Mouse (Mus musculus): ENCODE measurements around the gene Ppp1r14a. TPM values are rescaled to one million over a fixed set of nuclear protein-coding genes. Genes with fewer than 3 reads are reported as not detected.
A peak's percentile ranks its signal among the peaks of the same experiment; 100 is the strongest.

The Ppp1r14a gene
- polyA plus RNA-seq, 1 experiment from 2014 or later = 17.1 TPM

GRCm38 (mm10) chr7:29306108-29306507 is 17.0 kb downstream of the Ppp1r14a start:
- peaks cover 21% of the 10 kb centered on the region; the same call in 1 of the 2 replicates for H3K27me3 ChIP-seq
- no peak for ATAC-seq (ENCODE audit: insufficient number of reproducible peaks, insufficient read depth, low FRiP score, low TSS enrichment)

GRCm38 (mm10) chr7:29306619-29307018 is 17.5 kb downstream of the Ppp1r14a start:
- 26% methylated on average over 7 of the region's 7 CpGs for WGBS
- Histone ChIP-seq H3K27me3 (peaks cover 21% of the 10 kb centered on the region; the same call in 1 of the 2 replicates), H3K4me2 (replicated peaks) (peak overlapping the region; percentile 95)

More at GRCm38 (mm10) chr7:29306108-29306507, 17.0 kb downstream of the Ppp1r14a start:
- H3K4me3 ChIP-seq = no peak overlapping the region
- peaks cover 51% of the 10 kb centered on the region for H3K4me1 ChIP-seq
- no peaks in the 10 kb centered on the region for H3K36me3 ChIP-seq
- H3K27ac ChIP-seq = no peak overlapping the region
- no peak overlapping the region; the same call in 1 of the 2 replicates for H3K4me2 ChIP-seq (replicated peaks)
- no peak overlapping the region for H3K9ac ChIP-seq
- 43% methylated on average over 7 of the region's 7 CpGs for WGBS
- no peaks in the 10 kb centered on the region for H3K9me3 ChIP-seq

GRCm38 (mm10) chr7:29307350-29308104 is 18.4 kb downstream of the Ppp1r14a start:
- H3K4me1 ChIP-seq = peaks cover 49% of the 10 kb centered on the region
- peak; percentile 77 for ATAC-seq (ENCODE audit: insufficient number of reproducible peaks, insufficient read depth, low FRiP score, low TSS enrichment)
- peak overlapping the region; percentile 71 for H3K4me3 ChIP-seq
- peak overlapping the region; percentile 95 for H3K4me2 ChIP-seq (replicated peaks)
- H3K27ac ChIP-seq = no peak overlapping the region
- H3K27me3 ChIP-seq = peaks cover 21% of the 10 kb centered on the region; the same call in 1 of the 2 replicates
- 2% methylated on average over 38 of the region's 42 CpGs for WGBS
- H3K36me3 ChIP-seq = no peaks in the 10 kb centered on the region
- H3K9me3 ChIP-seq = no peaks in the 10 kb centered on the region
- peak overlapping the region; percentile 69 for H3K9ac ChIP-seq

More at GRCm38 (mm10) chr7:29306619-29307018, 17.5 kb downstream of the Ppp1r14a start:
- Histone ChIP-seq H3K4me1 (peaks cover 49% of the 10 kb centered on the region), H3K9me3 (no peaks in the 10 kb centered on the region), H3K9ac (no peak overlapping the region), H3K27ac (no peak overlapping the region), H3K36me3 (no peaks in the 10 kb centered on the region), H3K4me3 (no peak overlapping the region)
- no peak for ATAC-seq (ENCODE audit: insufficient number of reproducible peaks, insufficient read depth, low FRiP score, low TSS enrichment)

- Histone ChIP-seq H3K27me3 (peaks cover 17% of the 10 kb centered on the region; the same call in 1 of the 2 replicates), H3K9me3 (no peaks in the 10 kb centered on the region), H3K27ac (peak overlapping the region; percentile 27; the same call in 1 of the 2 replicates), H3K4me2 (replicated peaks) (peak overlapping the region; percentile 95), H3K36me3 (no peaks in the 10 kb centered on the region), H3K4me1 (peaks cover 54% of the 10 kb centered on the region), H3K4me3 (peak overlapping the region; percentile 46), H3K9ac (peak overlapping the region; percentile 73)
- WGBS = 1% methylated on average over 33 of the region's 36 CpGs
- ATAC-seq (ENCODE audit: insufficient number of reproducible peaks, insufficient read depth, low FRiP score, low TSS enrichment) = no peak
These were observed 20.2 kb downstream of the Ppp1r14a start for GRCm38 (mm10) chr7:29309221-29309721.

GRCm38 (mm10) chr7:29309749-29310148 is 20.6 kb downstream of the Ppp1r14a start:
- ATAC-seq (ENCODE audit: insufficient number of reproducible peaks, insufficient read depth, low FRiP score, low TSS enrichment) = no peak
- Histone ChIP-seq H3K9me3 (no peaks in the 10 kb centered on the region), H3K9ac (peak overlapping the region; percentile 73), H3K27me3 (peaks cover 12% of the 10 kb centered on the region; the same call in 1 of the 2 replicates), H3K4me2 (replicated peaks) (peak overlapping the region; percentile 95), H3K36me3 (no peaks in the 10 kb centered on the region), H3K4me3 (peak overlapping the region; percentile 46), H3K4me1 (peaks cover 55% of the 10 kb centered on the region), H3K27ac (no peak overlapping the region)
- 12% methylated on average over 5 of the region's 5 CpGs for WGBS

DNA sequence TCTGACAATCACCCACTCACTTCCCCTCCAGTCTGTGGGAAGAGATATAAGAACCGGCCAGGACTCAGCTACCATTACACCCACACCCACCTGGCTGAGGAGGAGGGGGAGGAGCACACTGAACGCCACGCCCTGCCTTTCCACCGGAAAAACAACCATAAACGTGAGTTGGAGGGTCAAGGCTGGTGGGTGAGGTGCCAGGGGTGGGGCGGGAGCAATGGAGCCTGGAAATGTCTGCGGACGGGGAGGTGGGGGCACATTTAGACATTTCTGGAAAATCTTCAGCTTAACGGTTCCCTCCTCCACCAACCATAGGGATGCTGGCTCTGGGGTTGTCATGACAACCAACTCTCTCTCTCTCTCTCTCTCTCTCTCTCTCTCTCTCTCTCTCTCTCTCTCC is 23.9 kb downstream of the Ppp1r14a start:
- Histone ChIP-seq H3K4me1 (peaks cover 67% of the 10 kb centered on the region), H3K27me3 (no peaks in the 10 kb centered on the region), H3K9me3 (no peaks in the 10 kb centered on the region), H3K27ac (no peak overlapping the region), H3K4me3 (no peak overlapping the region), H3K36me3 (no peaks in the 10 kb centered on the region), H3K9ac (no peak overlapping the region), H3K4me2 (replicated peaks) (peak overlapping the region; percentile 16)
- 43% methylated on average over 9 of the region's 9 CpGs for WGBS
- no peak for ATAC-seq (ENCODE audit: insufficient number of reproducible peaks, insufficient read depth, low FRiP score, low TSS enrichment)

- Histone ChIP-seq H3K4me1 (peaks cover 67% of the 10 kb centered on the region), H3K9me3 (no peaks in the 10 kb centered on the region), H3K36me3 (no peaks in the 10 kb centered on the region), H3K27me3 (no peaks in the 10 kb centered on the region), H3K27ac (0 out of 2 replicates have a peak overlapping the region, but pooled peaks have one; percentile 23), H3K4me3 (no peak overlapping the region), H3K9ac (no peak overlapping the region), H3K4me2 (replicated peaks) (peak overlapping the region; percentile 16; the same call in 1 of the 2 replicates)
- 52% methylated on average over 9 of the region's 9 CpGs for WGBS
- ATAC-seq (ENCODE audit: insufficient number of reproducible peaks, insufficient read depth, low FRiP score, low TSS enrichment) = no peak
These were observed 24.6 kb downstream of the Ppp1r14a start for GRCm38 (mm10) chr7:29313572-29314261.

DNA sequence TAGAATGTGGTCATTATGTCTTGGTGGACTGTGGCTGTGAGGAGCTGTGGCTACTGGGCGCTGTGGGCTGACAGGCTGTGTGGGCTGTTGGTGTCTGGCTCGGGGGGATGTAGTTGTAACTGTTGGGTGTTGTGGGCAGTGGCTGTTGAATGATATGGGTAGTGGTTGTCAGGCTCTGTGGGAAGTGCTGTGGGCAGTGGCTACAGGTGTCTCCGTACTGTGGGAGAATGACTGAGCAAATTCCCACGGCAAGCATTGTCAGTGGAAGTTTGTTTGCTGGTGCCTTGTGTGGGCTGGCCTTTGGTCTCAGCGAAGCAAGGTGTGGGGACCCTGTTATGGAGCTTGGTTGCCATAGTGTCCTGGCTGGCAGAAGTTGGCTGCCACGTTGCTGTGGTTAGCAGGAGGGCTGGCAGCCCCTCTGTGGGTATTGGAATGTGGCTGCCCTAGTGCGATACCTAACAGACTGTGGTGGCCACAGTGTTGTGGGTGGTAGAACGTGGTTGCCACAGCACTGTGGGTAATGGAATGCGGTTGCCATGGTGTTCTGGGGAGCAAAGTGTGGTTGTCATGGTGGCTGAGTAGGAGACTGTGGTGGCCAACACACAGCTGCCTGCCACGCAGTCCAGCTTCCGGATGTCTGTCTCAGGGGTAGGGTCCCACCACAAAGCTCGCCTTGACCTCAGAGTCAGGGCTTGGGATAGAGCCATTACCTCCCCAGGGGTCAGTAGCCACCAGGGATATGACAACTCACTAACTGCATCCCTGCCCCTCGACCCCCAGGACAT is 25.9 kb downstream of the Ppp1r14a start:
- Histone ChIP-seq H3K27me3 (no peaks in the 10 kb centered on the region), H3K4me1 (peaks cover 69% of the 10 kb centered on the region), H3K27ac (0 out of 2 replicates have a peak overlapping the region, but pooled peaks have one; percentile 17), H3K4me3 (no peak overlapping the region), H3K9me3 (no peaks in the 10 kb centered on the region), H3K36me3 (no peaks in the 10 kb centered on the region), H3K9ac (no peak overlapping the region), H3K4me2 (replicated peaks) (no peak overlapping the region)
- ATAC-seq (ENCODE audit: insufficient number of reproducible peaks, insufficient read depth, low FRiP score, low TSS enrichment) = no peak
- 75% methylated on average over 13 of the region's 13 CpGs for WGBS

- Histone ChIP-seq H3K4me1 (peaks cover 78% of the 10 kb centered on the region), H3K9ac (peak overlapping the region; percentile 33), H3K4me2 (replicated peaks) (no peak overlapping the region; the same call in 1 of the 2 replicates), H3K27ac (peak overlapping the region; percentile 95), H3K4me3 (no peak overlapping the region), H3K27me3 (no peaks in the 10 kb centered on the region), H3K36me3 (no peaks in the 10 kb centered on the region), H3K9me3 (no peaks in the 10 kb centered on the region)
- 65% methylated on average over 17 of the region's 17 CpGs for WGBS
- no peak for ATAC-seq (ENCODE audit: insufficient number of reproducible peaks, insufficient read depth, low FRiP score, low TSS enrichment)
These were observed 27.1 kb downstream of the Ppp1r14a start for GRCm38 (mm10) chr7:29316137-29316734.

DNA sequence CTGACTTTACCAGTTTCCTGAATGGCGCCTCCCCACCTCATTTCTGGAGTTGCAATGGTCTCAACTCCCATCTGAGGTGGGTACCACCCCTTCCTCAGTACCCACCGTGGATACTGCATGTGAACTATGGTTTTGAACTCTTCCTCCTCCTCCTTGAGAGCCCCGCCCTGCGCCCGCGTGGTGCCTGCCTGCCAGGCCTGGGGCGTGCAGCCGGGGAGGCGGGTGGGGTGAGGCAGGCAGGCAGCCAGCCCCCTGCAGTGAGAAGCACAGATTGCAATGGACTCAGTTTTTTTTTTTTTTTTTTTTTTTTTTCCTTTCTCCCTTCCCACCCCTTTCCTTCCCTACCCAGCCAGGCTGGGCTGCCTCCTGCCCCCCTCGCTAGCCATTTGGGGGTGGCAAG is 27.9 kb downstream of the Ppp1r14a start:
- Histone ChIP-seq H3K4me3 (no peak overlapping the region), H3K4me1 (peaks cover 81% of the 10 kb centered on the region), H3K27ac (peak overlapping the region; percentile 95), H3K4me2 (replicated peaks) (peak overlapping the region; percentile 44), H3K27me3 (no peaks in the 10 kb centered on the region), H3K9me3 (no peaks in the 10 kb centered on the region), H3K36me3 (no peaks in the 10 kb centered on the region), H3K9ac (no peak overlapping the region)
- 4% methylated on average over 10 of the region's 10 CpGs for WGBS
- peak; percentile 22; the same call in 1 of the 2 replicates for ATAC-seq (ENCODE audit: insufficient number of reproducible peaks, insufficient read depth, low FRiP score, low TSS enrichment)
